Mouse (Mus musculus) CH12.LX (cell line): ENCODE results near the gene Zfp609. TPM values are rescaled to one million over a fixed set of nuclear protein-coding genes. Genes with fewer than 3 reads are reported as not detected.

ENCODE experiments used
- polyA plus RNA-seq: library from polyadenylated mRNA; unstranded; fragments of >175 nt; gene quantifications from 2 replicates; pipeline ENCODE4 v1.2.1, GENCODE M21; 2012; ENCODE audit warnings: low read depth; ENCODE audit not compliant: insufficient read length
- total RNA-seq, 2 experiments: library from RNA; depleted of rRNA; stranded (reverse); fragments of 300-350 nt in 1 of 2; fragments of >200 nt in 1 of 2; gene quantifications; 2 replicates each; pipeline ENCODE4 v1.2.3; 2012 to 2014

The Zfp609 gene
- total and polyA plus RNA-seq, 3 experiments: 1.2 to 15.4 (median 3.2) TPM

Other genes with a start within 250 kb of the Zfp609 start
- 13.9 and 16.8 TPM in 2 replicates for gene Plekho2, start 247.5 kb downstream of the Zfp609 start, total RNA-seq (2012; rRNA removed)
- 7.2 and 7.9 TPM in 2 replicates for gene Plekho2, start 247.5 kb downstream of the Zfp609 start, total RNA-seq (2014; rRNA removed)
- 33.8 and 37.1 TPM in 2 replicates for gene Plekho2, start 247.5 kb downstream of the Zfp609 start, polyA plus RNA-seq
- 12.2 and 15.7 TPM in 2 replicates for gene Pif1, start 240.4 kb downstream of the Zfp609 start, total RNA-seq (2012; rRNA removed)
- gene Pif1, start 240.4 kb downstream of the Zfp609 start, total RNA-seq (2014; rRNA removed): 11.2 and 13.3 TPM in 2 replicates
- 12.3 and 14.5 TPM in 2 replicates for gene Pif1, start 240.4 kb downstream of the Zfp609 start, polyA plus RNA-seq
- 0.13 TPM in 1 of 2 replicates, not detected in the other for gene Rbpms2, start 197.9 kb downstream of the Zfp609 start, total RNA-seq (2012; rRNA removed)
- not detected in 2 replicates for gene Rbpms2, start 197.9 kb downstream of the Zfp609 start, total RNA-seq (2014; rRNA removed)
- 0.34 and 0.95 TPM in 2 replicates for gene Rbpms2, start 197.9 kb downstream of the Zfp609 start, polyA plus RNA-seq
- gene Oaz2, start 159.6 kb downstream of the Zfp609 start, total RNA-seq (2012; rRNA removed): 30.2 and 30.9 TPM in 2 replicates
- gene Oaz2, start 159.6 kb downstream of the Zfp609 start, total RNA-seq (2014; rRNA removed): 35.3 and 38.9 TPM in 2 replicates
- 55.7 and 61.4 TPM in 2 replicates for gene Oaz2, start 159.6 kb downstream of the Zfp609 start, polyA plus RNA-seq
- 177 and 257 TPM in 2 replicates for gene Pclaf, start 62.7 kb upstream of the Zfp609 start, total RNA-seq (2012; rRNA removed)
- gene Pclaf, start 62.7 kb upstream of the Zfp609 start, total RNA-seq (2014; rRNA removed): 394 and 490 TPM in 2 replicates
- 183 and 229 TPM in 2 replicates for gene Pclaf, start 62.7 kb upstream of the Zfp609 start, polyA plus RNA-seq
- gene Trip4, start 81.2 kb upstream of the Zfp609 start, total RNA-seq (2012; rRNA removed): 12.0 and 12.1 TPM in 2 replicates
- 14.4 and 14.8 TPM in 2 replicates for gene Trip4, start 81.2 kb upstream of the Zfp609 start, total RNA-seq (2014; rRNA removed)
- gene Trip4, start 81.2 kb upstream of the Zfp609 start, polyA plus RNA-seq: 15.4 and 17.2 TPM in 2 replicates
- gene Csnk1g1, start 81.4 kb upstream of the Zfp609 start, total RNA-seq (2012; rRNA removed): 14.4 and 16.0 TPM in 2 replicates
- 10.7 and 11.7 TPM in 2 replicates for gene Csnk1g1, start 81.4 kb upstream of the Zfp609 start, total RNA-seq (2014; rRNA removed)
- 12.3 and 13.8 TPM in 2 replicates for gene Csnk1g1, start 81.4 kb upstream of the Zfp609 start, polyA plus RNA-seq
- 550 and 590 TPM in 2 replicates for gene Ppib, start 232.7 kb upstream of the Zfp609 start, total RNA-seq (2012; rRNA removed)
- 477 and 507 TPM in 2 replicates for gene Ppib, start 232.7 kb upstream of the Zfp609 start, total RNA-seq (2014; rRNA removed)
- gene Ppib, start 232.7 kb upstream of the Zfp609 start, polyA plus RNA-seq: 268 and 271 TPM in 2 replicates
- 11.4 and 11.5 TPM in 2 replicates for gene Snx22, start 242.2 kb upstream of the Zfp609 start, total RNA-seq (2012; rRNA removed)
- gene Snx22, start 242.2 kb upstream of the Zfp609 start, total RNA-seq (2014; rRNA removed): 0.11 TPM in 1 of 2 replicates, not detected in the other
- 0.25 and 0.39 TPM in 2 replicates for gene Snx22, start 242.2 kb upstream of the Zfp609 start, polyA plus RNA-seq